Mouse (Mus musculus) cortical plate, adult 2 months (tissue): ENCODE results near the gene Mroh8.

Source experiments
- CTCF ChIP-seq: fragments of 200-500 bp; IDR thresholded peaks from 2 replicates; pipeline ENCODE4 v1.5.1; 2011; ENCODE audit warnings: mild to moderate bottlenecking, control low read depth, low read length; ENCODE audit not compliant: insufficient read depth; ENCODE audit errors: extremely low read depth
- POLR2A ChIP-seq: fragments of 200-500 bp; IDR thresholded peaks from 2 replicates; pipeline ENCODE4 v1.6.1; 2011; ENCODE audit warnings: mild to moderate bottlenecking, low read length, control low read depth; ENCODE audit not compliant: insufficient read depth; ENCODE audit errors: extremely low read depth

GRCm38 (mm10) chr2:157176248-157176647 lies 103.1 kb downstream of the Mroh8 start:
- no peak for TF ChIP-seq CTCF
- no peak for TF ChIP-seq POLR2A
